Mouse (Mus musculus) ovary, postnatal 14 days (tissue): ENCODE measurements around the gene Arl8a.
"Not testable (repeated sequence)": the region's sequence is repeated elsewhere in the genome, so short reads cannot be mapped to it uniquely, and the experiment has no call there.

Experiments used
- DNase-seq: peaks from one replicate; pipeline ENCODE4 v3.0.0; 2022; ENCODE audit warnings: low spot score

The Arl8a gene

GRCm38 (mm10) chr1:135169556-135170224 is 23.1 kb downstream of the Arl8a start:
- DNase-seq: no peak

DNA sequence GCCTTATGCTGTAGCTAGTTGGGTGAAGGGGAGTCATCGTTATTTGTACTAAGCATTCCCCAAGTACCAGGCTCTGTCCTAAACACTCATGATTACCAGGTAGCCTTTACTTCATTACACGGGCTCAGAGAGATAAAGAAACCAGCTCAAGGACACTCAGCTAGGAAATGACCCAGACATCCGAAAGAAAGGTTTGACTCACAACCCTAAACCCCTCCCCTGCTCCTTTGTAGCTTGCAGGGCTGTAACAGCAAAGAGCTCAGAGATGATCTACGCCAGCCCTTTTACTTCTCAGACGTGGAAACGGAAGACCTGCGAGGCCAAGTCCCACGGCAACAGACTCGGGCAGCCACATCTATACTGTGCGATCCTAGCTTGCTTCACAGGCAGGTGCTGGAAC is 23.7 kb downstream of the Arl8a start:
- no peak for DNase-seq

DNA sequence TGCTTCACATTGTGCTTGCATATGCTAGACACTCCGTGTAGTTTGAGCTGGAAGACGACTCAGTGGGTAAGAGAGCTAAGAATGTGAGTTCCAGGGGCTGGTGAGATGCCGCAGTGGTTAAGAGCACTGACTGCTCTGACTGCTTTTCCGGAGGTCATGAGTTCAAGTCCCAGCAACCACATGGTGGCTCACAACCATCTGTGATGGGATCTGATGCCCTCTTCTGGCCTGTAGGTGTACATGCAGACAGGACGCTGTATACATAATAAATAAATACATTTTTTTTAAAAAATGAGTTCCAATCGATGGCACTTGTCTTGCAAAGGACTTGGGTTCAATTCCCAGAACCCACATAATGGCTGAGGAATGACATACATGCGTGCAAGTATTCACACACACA is 24.6 kb downstream of the Arl8a start:
- DNase-seq: no peak

GRCm38 (mm10) chr1:135171984-135172383 is 25.4 kb downstream of the Arl8a start:
- DNase-seq: peak; percentile 63

- no peak for DNase-seq
These were observed 26.7 kb downstream of the Arl8a start for GRCm38 (mm10) chr1:135173311-135173710.

DNA sequence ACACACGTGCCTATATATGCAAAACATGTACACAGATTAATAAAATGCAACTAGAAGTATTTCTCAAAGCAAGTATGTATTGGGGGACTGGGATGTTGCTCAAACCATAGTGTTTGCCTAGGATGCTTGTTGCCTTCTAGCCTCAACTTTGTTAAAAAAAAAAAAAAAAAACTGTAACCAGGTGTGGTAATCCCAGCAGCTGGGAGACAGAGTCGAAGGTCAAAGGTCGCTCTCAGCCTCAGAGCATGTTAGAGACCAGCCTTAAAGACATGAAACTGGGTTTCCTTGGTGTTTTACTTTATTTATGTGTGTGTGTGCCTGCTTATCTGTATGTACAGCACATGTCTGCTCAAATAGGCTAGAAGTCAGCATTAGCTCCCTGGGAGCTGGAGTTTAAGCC is 28.6 kb downstream of the Arl8a start:
- no peak for DNase-seq

DNA sequence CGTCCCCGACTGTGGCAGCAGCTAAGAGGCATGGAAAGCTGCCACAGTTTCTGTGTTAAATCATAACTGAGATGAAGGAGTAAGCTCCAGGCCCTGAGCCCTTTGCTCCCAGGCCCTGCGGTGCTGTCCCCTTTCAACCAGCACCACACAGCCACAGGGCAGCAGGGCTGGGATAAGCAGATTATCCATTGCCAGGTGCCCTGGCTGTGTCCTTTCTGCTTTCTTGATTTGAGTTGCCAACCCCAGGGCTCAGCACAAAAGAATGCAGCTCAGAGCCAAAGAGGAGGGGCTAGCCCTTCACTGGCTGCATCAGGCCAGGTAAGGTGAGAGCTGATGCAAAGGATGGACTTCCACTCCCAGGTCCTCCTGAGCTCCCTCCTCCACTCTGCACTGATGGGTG is 31.1 kb downstream of the Arl8a start:
- DNase-seq: no peak

GRCm38 (mm10) chr1:135178863-135179262 is 32.2 kb downstream of the Arl8a start:
- no peak for DNase-seq

DNA sequence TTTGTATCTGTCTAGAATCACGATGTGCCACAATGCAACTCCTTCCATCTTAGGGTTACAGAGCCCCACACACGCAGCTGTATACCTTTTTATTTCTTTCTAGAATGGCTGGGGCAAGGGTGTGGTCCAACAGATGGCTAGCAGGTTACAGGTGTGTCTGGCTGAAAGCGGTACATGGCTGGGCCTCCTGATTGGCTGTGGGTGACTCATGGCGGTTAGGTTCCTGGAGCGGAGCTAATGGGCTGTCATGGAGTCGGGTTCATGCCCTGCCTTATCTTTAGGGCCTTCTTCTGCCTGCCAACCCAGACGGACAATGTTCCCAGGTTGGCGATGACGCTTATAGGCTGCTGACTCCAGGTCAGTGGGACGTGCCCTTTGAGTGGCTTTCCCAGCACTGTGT is 34.2 kb downstream of the Arl8a start:
- no peak for DNase-seq

DNA sequence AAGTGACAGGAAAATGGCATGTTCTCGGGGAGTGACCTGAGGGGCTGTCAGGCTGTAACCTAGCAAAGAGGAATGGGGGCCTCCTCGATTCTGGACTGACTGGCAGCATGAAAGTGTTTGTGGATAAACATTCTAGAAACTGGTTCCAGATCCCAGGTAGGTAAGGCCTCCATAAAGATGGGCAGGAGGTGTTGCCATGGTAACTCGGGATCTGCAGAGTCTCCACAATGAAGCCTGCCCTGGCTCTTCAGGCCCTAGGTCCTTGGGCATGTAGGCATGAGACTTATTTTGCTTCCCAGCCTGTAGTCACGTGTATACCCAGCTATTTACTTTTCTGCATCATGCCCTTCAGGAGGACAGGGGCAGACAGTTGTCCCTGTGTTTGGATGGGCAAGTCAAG is 34.7 kb downstream of the Arl8a start:
- no peak for DNase-seq

- no peak for DNase-seq
These were observed 35.4 kb downstream of the Arl8a start for GRCm38 (mm10) chr1:135181880-135182623.

- no peak for DNase-seq
These were observed 36.4 kb downstream of the Arl8a start for GRCm38 (mm10) chr1:135182975-135183374.

DNA sequence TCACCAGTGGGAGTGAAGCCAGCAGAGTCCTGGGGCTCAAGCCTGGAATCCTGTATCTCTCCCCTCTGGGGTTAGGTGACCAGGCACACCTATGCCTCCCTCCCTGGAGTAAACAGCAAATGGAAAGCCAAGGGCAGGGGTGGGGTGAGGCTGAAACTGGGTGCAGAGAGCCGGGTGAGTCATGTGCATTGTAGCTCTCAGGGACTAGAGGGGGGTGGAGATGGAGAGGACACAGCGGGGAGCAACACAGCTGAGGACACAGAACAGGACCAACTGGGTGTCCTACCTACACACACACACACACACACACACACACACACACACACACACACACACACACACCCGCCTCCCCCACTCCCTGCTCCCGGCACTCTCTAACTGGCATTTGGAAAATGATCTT is 36.8 kb downstream of the Arl8a start:
- no peak for DNase-seq

GRCm38 (mm10) chr1:135183941-135184570 is 37.4 kb downstream of the Arl8a start:
- no peak for DNase-seq

GRCm38 (mm10) chr1:135185936-135186335 is 39.3 kb downstream of the Arl8a start:
- no peak for DNase-seq

GRCm38 (mm10) chr1:135186427-135186826 is 39.8 kb downstream of the Arl8a start:
- no peak for DNase-seq

DNA sequence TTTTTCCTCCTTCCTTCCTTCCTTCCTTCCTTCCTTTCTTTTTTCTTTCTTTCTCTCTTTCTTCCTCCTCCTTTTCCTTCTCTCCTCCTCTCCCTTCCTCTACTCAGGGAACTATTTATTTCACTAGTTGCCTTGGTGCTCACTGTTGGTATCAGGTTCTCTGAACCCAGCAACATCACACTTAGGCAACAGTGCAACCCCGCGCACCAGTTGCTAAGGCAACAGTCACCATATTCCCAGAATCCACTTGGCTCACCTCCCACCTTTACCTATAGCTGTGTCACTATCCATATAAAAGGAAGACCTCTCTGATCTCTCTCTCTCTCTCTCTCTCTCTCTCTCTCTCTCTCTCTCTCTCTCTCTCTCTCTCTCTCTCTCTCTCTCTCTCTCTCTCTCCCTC is 40.4 kb downstream of the Arl8a start:
- not testable (repeated sequence) for DNase-seq

GRCm38 (mm10) chr1:135188197-135188596 is 41.6 kb downstream of the Arl8a start:
- no peak for DNase-seq

- DNase-seq: no peak
These were observed 42.6 kb downstream of the Arl8a start for GRCm38 (mm10) chr1:135189186-135189585.

DNA sequence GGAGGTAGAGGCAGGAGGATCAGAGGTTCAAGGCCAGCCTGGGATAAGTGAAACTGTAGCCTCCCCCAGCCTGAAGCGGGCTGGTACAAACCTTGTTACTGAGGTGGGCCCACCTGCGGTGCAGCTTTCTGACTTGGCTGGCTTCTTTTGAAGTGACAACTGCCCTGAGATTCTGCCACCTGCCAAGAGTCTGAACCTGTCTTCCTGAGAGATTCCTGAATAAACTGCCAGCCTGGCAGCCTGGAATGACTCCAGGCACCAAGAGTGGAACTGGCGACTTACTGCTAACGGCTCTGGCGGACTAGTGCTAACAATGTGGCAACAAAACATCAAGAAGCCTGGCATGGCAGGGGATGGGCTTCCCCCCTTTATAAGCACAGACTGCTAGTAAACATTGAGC is 47.7 kb downstream of the Arl8a start:
- DNase-seq: not testable (repeated sequence)

DNA sequence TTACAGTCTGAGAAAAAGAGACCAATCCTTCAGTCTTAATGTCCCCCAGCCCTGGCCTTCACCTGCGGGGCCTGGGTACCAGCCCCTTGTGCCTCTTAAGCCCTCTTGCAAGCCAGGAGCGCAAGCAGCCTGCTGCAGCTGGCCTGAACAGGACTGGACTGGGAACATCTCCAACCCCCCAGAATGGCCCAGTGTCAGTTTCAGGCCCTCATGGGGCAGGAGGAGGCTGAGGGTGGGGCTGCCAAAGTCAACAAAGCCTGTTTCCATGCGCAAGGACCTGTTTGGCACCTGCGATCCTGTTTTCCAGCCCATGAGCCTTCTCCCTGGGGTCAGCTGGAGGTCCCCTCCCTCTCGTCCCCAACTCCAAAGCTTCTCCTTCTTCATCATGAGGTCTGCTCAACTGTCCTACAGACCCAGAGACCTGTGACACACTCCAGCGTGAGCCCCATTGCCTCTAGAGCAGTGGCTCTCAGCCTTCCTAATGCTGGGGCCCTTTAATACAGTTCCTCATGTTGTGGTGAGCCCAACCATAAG is 49.4 kb downstream of the Arl8a start:
- no peak for DNase-seq

DNA sequence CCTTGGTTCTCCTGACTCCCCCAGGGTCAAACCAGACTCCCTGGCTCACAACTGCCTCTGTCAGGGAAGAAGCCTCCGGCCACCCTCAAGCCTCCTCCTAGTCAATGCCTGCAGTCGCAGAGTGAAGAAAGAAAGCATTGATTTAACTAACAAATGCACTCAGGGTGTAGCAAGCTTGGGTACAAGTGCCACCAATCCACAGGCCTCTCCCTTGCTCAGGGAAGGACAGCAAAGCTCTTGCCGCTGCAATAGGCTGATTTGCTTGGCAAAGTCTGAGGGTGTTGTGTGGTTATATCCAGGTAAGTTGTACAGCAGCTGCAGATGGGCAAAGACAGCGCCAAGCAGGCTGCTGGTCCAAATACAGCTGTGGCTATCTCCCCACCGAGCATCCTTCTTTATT is 51.8 kb downstream of the Arl8a start:
- no peak for DNase-seq
